Mouse (Mus musculus): Measurements from ENCODE around the gene Srsf5. TPM values are rescaled to one million over a fixed set of nuclear protein-coding genes. Genes with fewer than 3 reads are reported as not detected.

The Srsf5 gene
- polyA plus RNA-seq, 1 experiment from 2014 or later, result 478 TPM

DNA sequence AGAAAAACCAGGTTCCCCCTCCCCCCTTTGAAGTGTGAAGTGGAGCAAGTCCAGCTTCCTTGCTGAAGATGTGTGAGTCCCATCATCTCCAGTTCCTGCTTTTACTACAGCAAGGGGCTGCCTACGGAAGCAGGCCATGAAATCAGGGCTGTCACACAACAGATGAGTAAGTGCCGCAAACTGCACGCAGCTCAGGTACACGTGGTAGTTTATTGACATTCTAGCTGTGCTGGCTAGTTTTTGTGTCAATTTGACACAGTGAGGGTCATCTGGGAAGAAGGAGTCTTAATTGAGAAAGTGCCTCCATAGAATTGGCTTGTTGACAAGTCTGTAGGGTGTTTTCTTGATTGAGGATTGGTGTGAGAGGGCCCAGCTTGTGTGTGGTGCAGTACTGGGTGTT, 17.3 kb downstream of the Srsf5 start:
- Histone ChIP-seq H3K27me3 (replicated peaks; ENCODE audit: control insufficient read depth, insufficient read depth, low read length) (no peaks in the 10 kb centered on the region), H3K4me3 (replicated peaks; ENCODE audit: low read length) (no peak overlapping the region), H3K36me3 (ENCODE audit: control insufficient read depth, insufficient read depth) (peaks cover 5% of the 10 kb centered on the region; the same call in 1 of the 2 replicates), H3K9me3 (ENCODE audit: control insufficient read depth, low read length) (no peaks in the 10 kb centered on the region), H3K27ac (ENCODE audit: low read length) (no peak overlapping the region), H3K9ac (replicated peaks; ENCODE audit: low read depth, low read length) (no peak overlapping the region), H3K4me1 (replicated peaks; ENCODE audit: control insufficient read depth, insufficient read depth, low read length) (no peaks in the 10 kb centered on the region), H3K4me2 (ENCODE audit: low read length) (no peak overlapping the region)
- ATAC-seq, result no peak
- 76% methylated on average over 4 of the region's 4 CpGs for WGBS

DNA sequence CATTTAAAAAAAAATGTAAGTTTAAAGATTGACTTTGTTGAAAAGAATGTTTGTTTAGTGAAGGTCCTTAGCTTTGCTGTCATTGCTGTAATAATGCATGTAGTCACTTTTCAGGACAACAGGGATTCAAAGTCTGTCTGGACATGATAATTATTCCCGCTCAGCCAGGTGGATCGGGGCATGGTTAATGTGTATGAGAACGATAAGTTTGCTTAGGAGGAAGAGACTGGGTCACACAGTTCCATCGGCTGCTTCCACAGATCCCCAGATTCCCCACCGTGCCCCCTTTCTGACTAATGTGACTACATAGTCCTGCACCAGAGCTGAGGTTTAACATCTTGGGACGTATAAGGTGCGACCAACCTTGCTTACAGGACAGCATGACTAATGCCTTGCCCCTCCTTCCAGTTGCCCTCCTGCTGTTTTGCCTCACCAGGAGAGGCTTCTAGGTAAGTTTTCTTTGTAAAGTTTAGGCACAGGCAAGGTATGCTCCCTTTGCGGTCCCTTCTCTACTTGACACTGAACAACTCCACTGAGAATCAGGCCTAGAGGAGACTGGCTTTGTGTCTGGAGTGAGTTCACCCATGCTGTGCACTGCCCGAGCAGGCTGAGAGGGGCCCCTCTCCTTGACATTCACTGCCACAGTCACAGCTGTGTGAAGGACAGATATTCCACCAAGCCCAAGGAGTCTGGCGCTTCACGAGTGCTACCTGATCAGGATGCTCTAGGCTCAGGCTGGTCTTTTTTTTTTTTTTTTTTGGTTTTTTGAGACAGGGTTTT, 20.9 kb downstream of the Srsf5 start:
- Histone ChIP-seq H3K9me3 (ENCODE audit: control insufficient read depth, low read length) (no peaks in the 10 kb centered on the region), H3K27ac (ENCODE audit: low read length) (no peak overlapping the region), H3K4me1 (replicated peaks; ENCODE audit: control insufficient read depth, insufficient read depth, low read length) (no peaks in the 10 kb centered on the region), H3K27me3 (replicated peaks; ENCODE audit: control insufficient read depth, insufficient read depth, low read length) (no peaks in the 10 kb centered on the region), H3K36me3 (ENCODE audit: control insufficient read depth, insufficient read depth) (no peaks in the 10 kb centered on the region), H3K4me2 (ENCODE audit: low read length) (no peak overlapping the region), H3K9ac (replicated peaks; ENCODE audit: low read depth, low read length) (no peak overlapping the region), H3K4me3 (replicated peaks; ENCODE audit: low read length) (no peak overlapping the region)
- 78% methylated on average over 11 of the region's 11 CpGs for WGBS
- no peak for ATAC-seq

DNA sequence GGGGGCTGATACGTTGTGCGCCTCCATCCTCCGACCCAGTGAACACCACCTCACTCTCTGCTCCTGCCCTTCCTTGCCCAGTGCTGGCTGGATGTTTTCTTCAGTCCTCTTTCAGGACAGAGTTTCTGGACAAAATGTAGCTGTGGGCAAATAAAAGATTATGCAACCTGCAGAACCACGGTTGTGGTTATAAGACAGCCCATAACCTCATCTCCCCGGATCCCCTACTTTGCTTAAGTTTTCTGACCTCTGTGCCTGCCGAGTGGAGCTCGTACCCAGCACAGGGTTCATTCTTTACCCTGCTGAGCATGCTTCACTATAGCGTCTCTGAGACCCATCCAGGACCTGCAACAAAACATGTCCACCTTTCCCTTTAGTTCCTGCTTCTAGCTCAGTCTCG, 22.6 kb downstream of the Srsf5 start:
- no peak overlapping the region for H3K9ac ChIP-seq (replicated peaks; ENCODE audit: low read depth, low read length)
- no peaks in the 10 kb centered on the region for H3K4me1 ChIP-seq (replicated peaks; ENCODE audit: control insufficient read depth, insufficient read depth, low read length)
- no peaks in the 10 kb centered on the region for H3K27me3 ChIP-seq (replicated peaks; ENCODE audit: control insufficient read depth, insufficient read depth, low read length)
- ATAC-seq, result no peak
- WGBS, result 92% methylated on average over 9 of the region's 9 CpGs
- H3K36me3 ChIP-seq (ENCODE audit: control insufficient read depth, insufficient read depth), result no peaks in the 10 kb centered on the region
- H3K4me2 ChIP-seq (ENCODE audit: low read length), result no peak overlapping the region
- no peaks in the 10 kb centered on the region for H3K9me3 ChIP-seq (ENCODE audit: control insufficient read depth, low read length)
- H3K27ac ChIP-seq (ENCODE audit: low read length), result no peak overlapping the region
- H3K4me3 ChIP-seq (replicated peaks; ENCODE audit: low read length), result no peak overlapping the region

DNA sequence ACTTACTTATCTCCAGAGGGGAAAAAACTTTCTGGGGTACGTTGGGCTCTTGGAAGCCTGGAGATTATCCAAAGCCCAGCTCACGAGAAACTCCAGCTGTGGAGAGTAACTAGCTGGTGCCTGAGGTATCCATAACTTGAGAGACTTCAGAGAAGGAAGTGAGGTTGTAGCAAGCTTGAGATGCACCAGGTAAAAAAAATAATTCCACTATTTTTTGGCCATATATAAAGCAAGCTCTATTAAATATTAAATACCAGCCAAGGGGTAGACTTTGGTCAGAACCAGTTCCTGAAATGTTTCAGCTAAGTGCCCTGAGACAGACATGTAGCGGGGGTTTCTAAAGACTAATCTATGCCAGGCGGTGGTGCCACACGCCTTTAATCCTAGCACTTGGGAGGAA, 23.3 kb downstream of the Srsf5 start, which contains the start of gene Slc10a1:
TSS of gene Slc10a1 (minus strand) at position 101 of the 400 bp plus-strand sequence.
- H3K9me3 ChIP-seq (ENCODE audit: control insufficient read depth, low read length), result no peaks in the 10 kb centered on the region
- H3K4me3 ChIP-seq (replicated peaks; ENCODE audit: low read length), result no peak within 1 kb of the TSS
- no peaks in the 10 kb centered on the region for H3K27me3 ChIP-seq (replicated peaks; ENCODE audit: control insufficient read depth, insufficient read depth, low read length)
- no peak within 1 kb of the TSS for H3K9ac ChIP-seq (replicated peaks; ENCODE audit: low read depth, low read length)
- no peak within 1 kb of the TSS for H3K27ac ChIP-seq (ENCODE audit: low read length)
- H3K4me1 ChIP-seq (replicated peaks; ENCODE audit: control insufficient read depth, insufficient read depth, low read length), result no peaks in the 10 kb centered on the region
- no peak for ATAC-seq
- no peak within 1 kb of the TSS for H3K4me2 ChIP-seq (ENCODE audit: low read length)
- WGBS, result 85% methylated on average over 5 of the region's 5 CpGs
- no peaks in the 10 kb centered on the region for H3K36me3 ChIP-seq (ENCODE audit: control insufficient read depth, insufficient read depth)

DNA sequence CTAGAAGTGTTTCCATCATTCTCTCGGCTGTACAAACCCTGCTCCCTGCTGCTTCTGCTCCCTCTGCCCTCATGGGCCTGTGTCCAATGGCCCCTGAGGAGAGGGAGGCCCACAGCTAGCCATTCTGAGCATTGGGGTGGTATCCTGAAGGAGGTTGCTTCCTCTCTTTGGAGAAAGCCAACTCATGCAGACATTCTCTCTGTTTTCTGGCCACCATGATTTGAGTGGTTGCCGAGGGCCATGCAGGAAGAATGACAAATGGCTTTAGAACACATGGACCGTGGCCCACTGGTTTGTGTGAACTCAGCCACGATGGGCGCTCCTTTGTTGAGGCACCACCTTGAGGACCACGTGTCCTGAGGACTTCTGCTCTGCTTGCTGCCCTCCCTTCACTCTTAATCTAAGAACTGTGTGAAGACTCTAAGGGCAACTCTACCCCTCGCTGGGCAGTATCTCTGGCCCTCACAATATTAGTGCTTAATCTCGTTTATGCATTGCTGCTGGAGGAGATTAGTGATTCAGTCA, 24.9 kb downstream of the Srsf5 start:
- no peak overlapping the region for H3K4me3 ChIP-seq (replicated peaks; ENCODE audit: low read length)
- no peaks in the 10 kb centered on the region for H3K9me3 ChIP-seq (ENCODE audit: control insufficient read depth, low read length)
- no peaks in the 10 kb centered on the region for H3K4me1 ChIP-seq (replicated peaks; ENCODE audit: control insufficient read depth, insufficient read depth, low read length)
- no peak overlapping the region for H3K4me2 ChIP-seq (ENCODE audit: low read length)
- no peaks in the 10 kb centered on the region for H3K36me3 ChIP-seq (ENCODE audit: control insufficient read depth, insufficient read depth)
- WGBS, result 67% methylated on average over 8 of the region's 8 CpGs
- no peak overlapping the region for H3K27ac ChIP-seq (ENCODE audit: low read length)
- ATAC-seq, result no peak
- no peaks in the 10 kb centered on the region for H3K27me3 ChIP-seq (replicated peaks; ENCODE audit: control insufficient read depth, insufficient read depth, low read length)
- H3K9ac ChIP-seq (replicated peaks; ENCODE audit: low read depth, low read length), result no peak overlapping the region

DNA sequence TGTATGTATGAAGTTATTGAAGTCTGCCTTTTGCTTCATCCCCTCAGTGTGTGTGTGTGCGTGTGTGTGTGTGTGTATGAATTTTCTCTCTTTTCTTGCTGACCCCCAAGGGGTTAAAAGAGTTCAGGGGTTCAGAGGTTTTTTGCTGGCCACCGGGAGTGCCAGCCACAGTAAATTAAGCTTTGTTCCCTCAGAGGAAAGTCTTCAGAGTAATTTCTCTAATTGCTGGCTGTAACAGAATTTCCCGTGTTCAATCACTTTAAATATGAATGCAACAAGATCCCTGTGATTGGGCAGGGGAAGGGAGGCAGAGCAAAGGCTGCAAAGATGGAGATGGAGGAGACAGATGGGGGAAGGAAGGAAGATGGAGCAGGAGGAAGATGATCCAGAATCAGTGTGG, 26.5 kb downstream of the Srsf5 start:
- H3K36me3 ChIP-seq (ENCODE audit: control insufficient read depth, insufficient read depth), result no peaks in the 10 kb centered on the region
- no peaks in the 10 kb centered on the region for H3K27me3 ChIP-seq (replicated peaks; ENCODE audit: control insufficient read depth, insufficient read depth, low read length)
- H3K27ac ChIP-seq (ENCODE audit: low read length), result no peak overlapping the region
- H3K4me1 ChIP-seq (replicated peaks; ENCODE audit: control insufficient read depth, insufficient read depth, low read length), result no peaks in the 10 kb centered on the region
- 21% methylated on average over 3 of the region's 3 CpGs for WGBS
- ATAC-seq, result no peak
- no peak overlapping the region for H3K4me3 ChIP-seq (replicated peaks; ENCODE audit: low read length)
- H3K9me3 ChIP-seq (ENCODE audit: control insufficient read depth, low read length), result no peaks in the 10 kb centered on the region
- no peak overlapping the region for H3K4me2 ChIP-seq (ENCODE audit: low read length)
- H3K9ac ChIP-seq (replicated peaks; ENCODE audit: low read depth, low read length), result no peak overlapping the region

DNA sequence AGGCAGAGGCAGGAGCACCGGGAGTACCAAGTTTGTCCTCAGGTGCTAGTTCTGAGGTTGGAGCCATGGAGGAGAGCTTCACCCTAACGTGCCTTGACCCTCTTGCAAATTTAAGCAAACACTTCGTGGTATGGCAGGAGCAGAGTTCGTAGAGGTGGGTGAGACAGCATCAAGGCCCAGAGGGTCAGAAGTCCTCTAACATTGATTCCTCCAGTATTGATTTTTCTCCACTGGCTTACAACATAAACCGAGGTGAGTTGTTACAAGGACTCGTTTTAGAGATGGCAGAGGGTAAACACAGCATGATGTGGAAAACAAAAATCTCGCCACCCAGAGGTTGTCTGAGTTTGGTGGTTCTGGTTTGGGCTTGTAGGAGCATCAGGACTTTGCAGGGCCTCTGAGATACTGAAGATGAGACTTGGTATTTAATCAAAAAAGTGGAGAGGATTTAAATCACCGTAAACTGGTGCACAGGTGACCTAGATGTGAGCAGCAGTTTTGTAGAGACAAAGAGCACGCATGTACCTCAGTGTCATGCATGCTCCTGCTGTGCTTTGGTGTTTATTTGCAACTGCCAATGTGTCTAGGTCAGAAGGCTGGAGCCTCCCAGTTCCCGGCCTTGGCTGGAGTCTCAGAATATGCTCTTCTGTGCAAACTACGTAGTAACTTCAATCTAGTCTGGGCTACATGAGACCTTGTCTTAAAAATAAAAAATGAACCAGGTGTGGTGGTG, 30.8 kb downstream of the Srsf5 start:
- Histone ChIP-seq H3K27ac (ENCODE audit: low read length) (no peak overlapping the region), H3K36me3 (ENCODE audit: control insufficient read depth, insufficient read depth) (no peaks in the 10 kb centered on the region), H3K9ac (replicated peaks; ENCODE audit: low read depth, low read length) (no peak overlapping the region), H3K4me1 (replicated peaks; ENCODE audit: control insufficient read depth, insufficient read depth, low read length) (no peaks in the 10 kb centered on the region), H3K27me3 (replicated peaks; ENCODE audit: control insufficient read depth, insufficient read depth, low read length) (no peaks in the 10 kb centered on the region), H3K4me2 (ENCODE audit: low read length) (no peak overlapping the region), H3K4me3 (replicated peaks; ENCODE audit: low read length) (no peak overlapping the region), H3K9me3 (ENCODE audit: control insufficient read depth, low read length) (no peaks in the 10 kb centered on the region)
- 90% methylated on average over 11 of the region's 11 CpGs for WGBS
- ATAC-seq, result no peak

DNA sequence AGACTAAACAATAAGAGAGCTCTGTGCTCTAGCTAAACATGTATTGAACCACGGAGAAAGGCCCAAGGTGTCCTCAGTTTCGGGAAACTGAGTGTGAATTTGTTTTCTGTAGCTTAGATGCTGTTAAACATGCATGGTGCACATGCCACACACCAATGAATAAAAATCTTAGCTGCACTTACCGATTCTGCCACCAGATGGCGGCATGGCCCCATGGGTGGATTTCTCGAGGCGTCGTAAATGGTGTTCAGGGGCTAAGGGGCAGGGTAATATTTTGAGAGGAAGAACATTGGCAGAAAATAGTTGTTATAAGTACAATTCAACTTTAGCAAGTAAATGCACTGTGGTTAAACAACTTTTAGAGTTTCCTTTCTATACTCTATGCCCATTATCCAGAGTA, 37.0 kb downstream of the Srsf5 start:
- Histone ChIP-seq H3K9me3 (ENCODE audit: control insufficient read depth, low read length) (no peaks in the 10 kb centered on the region), H3K27me3 (replicated peaks; ENCODE audit: control insufficient read depth, insufficient read depth, low read length) (no peaks in the 10 kb centered on the region), H3K4me1 (replicated peaks; ENCODE audit: control insufficient read depth, insufficient read depth, low read length) (no peaks in the 10 kb centered on the region), H3K27ac (ENCODE audit: low read length) (no peak overlapping the region), H3K4me3 (replicated peaks; ENCODE audit: low read length) (no peak overlapping the region), H3K4me2 (ENCODE audit: low read length) (no peak overlapping the region), H3K9ac (replicated peaks; ENCODE audit: low read depth, low read length) (no peak overlapping the region), H3K36me3 (ENCODE audit: control insufficient read depth, insufficient read depth) (no peaks in the 10 kb centered on the region)
- no peak for ATAC-seq
- WGBS, result 0% methylated on average over 7 of the region's 7 CpGs

DNA sequence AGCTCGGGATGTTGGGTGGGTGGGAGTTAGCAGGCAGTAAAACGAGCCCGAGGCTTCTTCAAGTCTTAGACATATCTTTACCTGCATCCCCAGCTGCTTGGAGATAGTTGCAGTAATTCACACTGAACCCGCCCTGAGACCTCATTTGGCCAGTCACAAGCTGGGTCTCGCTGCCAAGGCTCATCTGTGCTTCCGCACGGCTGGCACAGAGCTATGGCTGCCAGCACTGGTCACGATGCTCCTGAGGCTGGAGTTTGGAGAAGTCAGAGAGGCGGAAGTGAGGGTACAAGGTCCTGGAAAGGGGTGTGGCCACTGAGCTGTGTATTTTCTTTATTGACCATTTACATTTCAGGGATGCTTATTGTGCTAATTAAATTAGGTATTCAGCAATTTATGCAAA, 38.4 kb downstream of the Srsf5 start:
- Histone ChIP-seq H3K9ac (replicated peaks; ENCODE audit: low read depth, low read length) (no peak overlapping the region), H3K4me3 (replicated peaks; ENCODE audit: low read length) (no peak overlapping the region), H3K9me3 (ENCODE audit: control insufficient read depth, low read length) (no peaks in the 10 kb centered on the region), H3K27me3 (replicated peaks; ENCODE audit: control insufficient read depth, insufficient read depth, low read length) (no peaks in the 10 kb centered on the region), H3K27ac (ENCODE audit: low read length) (no peak overlapping the region), H3K36me3 (ENCODE audit: control insufficient read depth, insufficient read depth) (no peaks in the 10 kb centered on the region), H3K4me2 (ENCODE audit: low read length) (no peak overlapping the region), H3K4me1 (replicated peaks; ENCODE audit: control insufficient read depth, insufficient read depth, low read length) (no peaks in the 10 kb centered on the region)
- no peak for ATAC-seq
- 70% methylated on average over 9 of the region's 9 CpGs for WGBS

Measured in forebrain, embryonic 16.5 days (tissue).